Mouse (Mus musculus) ES-Bruce4 (cell line): Measurements from ENCODE around the gene Dscaml1. TPM values are rescaled to one million over a fixed set of nuclear protein-coding genes. Genes with fewer than 3 reads are reported as not detected.
A peak's percentile ranks its signal among the peaks of the same experiment; 100 is the strongest.

Experiments used
- H3K27ac ChIP-seq: 2 replicates; pipeline ENCODE4 v1.5.1; 2012; ENCODE audit warnings: low read length, inconsistent platforms; ENCODE audit not compliant: insufficient read depth
- H3K27me3 ChIP-seq: 2 replicates; pipeline ENCODE4 v1.6.1; 2012; ENCODE audit warnings: mild to moderate bottlenecking, low read length, inconsistent platforms; ENCODE audit not compliant: control insufficient read depth, poor library complexity, insufficient read depth, severe bottlenecking
- H3K36me3 ChIP-seq: 2 replicates; pipeline ENCODE4 v1.6.1; 2012; ENCODE audit warnings: inconsistent platforms, mild to moderate bottlenecking, low read length, moderate library complexity; ENCODE audit not compliant: control insufficient read depth, poor library complexity, insufficient read depth, severe bottlenecking
- H3K4me1 ChIP-seq: one replicate; pipeline ENCODE4 v1.8.1; 2011; ENCODE audit warnings: low read length; ENCODE audit not compliant: control insufficient read depth, insufficient read depth
- H3K4me3 ChIP-seq: 2 replicates; pipeline ENCODE4 v1.5.1; 2011; ENCODE audit warnings: low read depth, mild to moderate bottlenecking, low read length
- H3K9ac ChIP-seq: 2 replicates; pipeline ENCODE4 v1.6.1; 2012; ENCODE audit warnings: low read depth, mild to moderate bottlenecking, inconsistent platforms; ENCODE audit not compliant: poor library complexity, severe bottlenecking
- H3K9me3 ChIP-seq: replicated peaks from 2 replicates; pipeline ENCODE4 v1.6.1; 2012; ENCODE audit warnings: mild to moderate bottlenecking, low read length, inconsistent platforms; ENCODE audit not compliant: control insufficient read depth, poor library complexity, insufficient read depth, severe bottlenecking
- CTCF ChIP-seq: IDR thresholded peaks from one replicate; pipeline ENCODE4 v1.8.1; 2011; ENCODE audit warnings: low read depth, low read length
- EP300 ChIP-seq: IDR thresholded peaks from 2 replicates; pipeline ENCODE4 v1.6.1; 2011; ENCODE audit warnings: low read depth, low read length; ENCODE audit not compliant: insufficient read depth
- POLR2A ChIP-seq: IDR thresholded peaks from one replicate; pipeline ENCODE4 v1.8.1; 2011; ENCODE audit warnings: low read length; ENCODE audit not compliant: insufficient read depth
- polyA plus RNA-seq: library from polyadenylated mRNA; stranded (reverse); fragments of >200 nt; gene quantifications from 2 replicates; pipeline ENCODE4 v1.2.4, GENCODE M21; 2011; ENCODE audit warnings: low read depth; ENCODE audit not compliant: missing spikeins, insufficient read depth, insufficient read length

Gene Dscaml1
- polyA plus RNA-seq, 1 experiment, result 4.0 TPM

DNA sequence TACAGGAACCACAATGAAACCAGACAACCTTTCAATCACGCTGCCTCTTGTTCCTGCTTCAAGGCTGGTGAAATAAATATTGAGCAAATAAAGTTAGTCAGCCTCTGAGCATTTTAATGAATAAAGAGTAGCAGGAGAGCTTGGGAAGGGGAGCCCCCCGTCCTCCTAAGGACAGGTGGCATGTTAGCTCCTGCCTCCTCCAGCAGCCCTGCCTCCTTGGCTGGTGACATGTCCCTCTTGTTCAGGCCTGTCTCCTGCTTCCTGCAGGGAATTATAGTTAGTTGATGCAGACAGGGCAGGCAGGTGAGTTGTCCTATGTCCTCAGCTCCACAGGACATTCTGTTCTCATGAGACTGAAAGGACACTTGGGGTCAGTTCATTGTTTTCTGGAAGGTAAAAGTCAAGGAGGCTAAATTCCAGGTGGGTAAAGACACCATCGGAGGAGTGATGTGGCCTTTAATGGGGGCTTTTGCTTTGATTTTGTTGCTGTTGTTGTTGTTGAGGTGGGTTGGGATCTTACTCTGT lies 73.7 kb downstream of the Dscaml1 start:
- no peaks in the 10 kb centered on the region for H3K27me3 ChIP-seq
- no peaks in the 10 kb centered on the region for H3K36me3 ChIP-seq
- H3K9me3 ChIP-seq, result no peaks in the 10 kb centered on the region
- H3K27ac ChIP-seq, result no peak overlapping the region
- peaks cover 9% of the 10 kb centered on the region for H3K4me1 ChIP-seq
- H3K4me3 ChIP-seq, result no peak overlapping the region
- TF ChIP-seq EP300 (no peak), CTCF (no peak), POLR2A (no peak)
- H3K9ac ChIP-seq, result no peak overlapping the region

DNA sequence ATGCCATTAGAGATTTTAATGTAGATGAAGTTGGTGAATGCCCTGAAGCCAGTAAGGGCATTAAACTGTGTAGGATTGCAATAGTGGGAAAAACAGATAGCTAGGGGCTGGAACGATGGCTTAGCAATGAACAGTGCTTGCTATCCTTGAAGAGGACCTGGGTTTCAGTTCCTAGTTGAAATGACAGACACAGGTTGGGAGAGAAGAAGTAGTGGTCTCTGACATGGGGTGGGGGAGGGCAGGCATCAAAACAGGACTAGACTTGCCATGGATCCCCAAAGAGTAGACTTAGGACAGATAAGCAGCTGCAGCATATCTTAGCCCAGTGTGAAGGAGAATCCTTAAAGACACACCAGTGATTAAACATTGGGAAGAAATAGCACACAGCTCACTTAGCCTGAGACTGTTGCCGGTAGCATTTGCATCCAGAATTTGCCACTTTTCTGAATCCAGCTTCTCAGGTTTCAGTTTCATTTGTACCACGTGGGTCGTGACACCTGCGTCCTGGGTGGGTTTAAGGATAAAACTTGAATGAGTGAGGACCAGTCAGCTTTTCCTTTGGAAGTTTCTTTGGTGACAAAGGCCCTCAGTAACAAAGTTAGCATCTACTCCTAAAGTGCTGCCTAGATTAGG lies 75.0 kb downstream of the Dscaml1 start:
- Histone ChIP-seq H3K9me3 (no peaks in the 10 kb centered on the region), H3K4me1 (peaks cover 9% of the 10 kb centered on the region), H3K9ac (no peak overlapping the region), H3K36me3 (no peaks in the 10 kb centered on the region), H3K27ac (peak overlapping the region; percentile 76), H3K4me3 (no peak overlapping the region), H3K27me3 (no peaks in the 10 kb centered on the region)
- TF ChIP-seq POLR2A (no peak), EP300 (no peak), CTCF (no peak)

DNA sequence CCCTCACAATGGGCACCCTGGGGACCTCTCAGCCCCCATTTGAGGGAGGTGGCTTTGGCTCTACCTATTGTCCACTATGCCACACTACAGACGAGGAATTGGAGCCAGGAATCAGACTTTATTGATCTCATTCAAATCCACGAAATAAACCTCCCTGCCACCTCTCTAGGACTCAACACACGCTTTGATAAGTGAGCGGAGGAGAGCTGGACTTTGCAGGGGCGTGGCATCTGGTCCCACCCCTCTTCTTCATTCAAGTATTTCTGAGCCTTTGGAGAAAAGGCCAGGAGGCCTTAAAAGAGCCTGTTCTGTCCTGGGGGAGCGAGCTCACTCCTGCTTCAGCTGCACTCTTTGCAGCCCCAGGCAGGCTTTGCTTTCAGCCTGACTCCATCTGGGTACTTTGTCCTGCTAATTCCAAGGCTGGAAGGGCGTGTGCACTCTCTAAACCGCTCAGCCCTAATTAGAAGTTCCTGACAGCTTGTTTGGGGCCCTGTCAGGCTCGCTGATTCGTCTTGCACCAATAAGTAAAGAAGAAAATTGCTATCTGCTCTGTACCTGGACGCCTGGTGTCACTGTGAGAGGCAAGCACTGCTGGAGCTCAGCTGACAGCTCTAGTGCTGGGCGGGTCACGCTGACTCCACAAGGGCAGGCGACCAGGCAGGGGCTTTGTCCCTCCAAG lies 75.7 kb downstream of the Dscaml1 start:
- H3K4me3 ChIP-seq, result no peak overlapping the region

DNA sequence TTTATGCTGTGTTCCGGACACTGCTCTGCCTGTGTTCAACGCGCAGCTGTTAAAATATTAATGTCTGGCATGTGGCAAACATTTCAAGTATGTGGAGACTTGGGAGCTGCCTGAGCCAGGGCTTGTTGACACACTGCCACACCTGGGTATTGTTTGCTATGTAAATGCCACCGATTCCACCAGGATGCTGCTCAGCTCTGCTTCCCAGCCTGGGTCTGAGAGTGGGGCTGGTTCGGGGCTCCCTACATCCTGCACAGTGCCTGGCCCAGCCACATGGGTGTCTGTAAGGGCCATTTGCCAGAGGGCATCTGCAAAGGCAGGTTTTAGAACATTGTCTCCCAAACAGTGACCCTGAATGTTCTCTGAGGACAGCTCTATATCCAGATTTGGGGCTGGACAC lies 78.5 kb downstream of the Dscaml1 start:
- Histone ChIP-seq H3K27me3 (no peaks in the 10 kb centered on the region), H3K9ac (no peak overlapping the region), H3K36me3 (no peaks in the 10 kb centered on the region), H3K9me3 (no peaks in the 10 kb centered on the region), H3K4me1 (peaks cover 6% of the 10 kb centered on the region), H3K27ac (no peak overlapping the region), H3K4me3 (no peak overlapping the region)
- no peak for TF ChIP-seq POLR2A

More for the DNA sequence above, 75.7 kb downstream of the Dscaml1 start:
- no peaks in the 10 kb centered on the region for H3K36me3 ChIP-seq
- no peak overlapping the region for H3K9ac ChIP-seq
- H3K4me1 ChIP-seq, result peaks cover 9% of the 10 kb centered on the region
- H3K9me3 ChIP-seq, result no peaks in the 10 kb centered on the region
- TF ChIP-seq POLR2A (no peak), CTCF (no peak), EP300 (peak; percentile 97)
- no peaks in the 10 kb centered on the region for H3K27me3 ChIP-seq
- H3K27ac ChIP-seq, result peak overlapping the region; percentile 76

DNA sequence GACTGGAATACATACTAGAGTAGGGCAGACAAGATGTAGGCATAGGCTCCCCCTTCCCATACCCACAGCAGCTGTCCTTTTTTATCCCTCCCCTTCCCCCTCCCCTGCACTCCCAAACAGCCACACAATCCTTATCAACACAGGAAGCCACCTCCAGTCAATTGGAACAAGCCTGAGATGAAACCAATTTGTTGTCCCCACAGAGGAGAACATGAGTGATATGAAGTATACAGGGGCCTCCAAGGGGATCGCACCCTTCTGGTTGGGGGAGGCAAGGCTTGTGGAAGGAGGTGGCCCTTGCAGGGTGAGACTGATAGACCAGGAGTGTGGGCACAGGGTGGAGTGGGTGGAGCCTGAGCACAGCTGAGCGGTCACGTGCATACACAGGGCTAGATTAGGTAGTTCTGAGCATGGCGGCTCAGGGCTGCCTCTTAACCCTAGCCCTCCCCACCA lies 79.1 kb downstream of the Dscaml1 start:
- Histone ChIP-seq H3K27ac (no peak overlapping the region), H3K9me3 (no peaks in the 10 kb centered on the region), H3K9ac (no peak overlapping the region), H3K27me3 (no peaks in the 10 kb centered on the region), H3K36me3 (no peaks in the 10 kb centered on the region), H3K4me3 (no peak overlapping the region), H3K4me1 (peaks cover 5% of the 10 kb centered on the region)
- no peak for TF ChIP-seq EP300
- TF ChIP-seq CTCF, result no peak
- no peak for TF ChIP-seq POLR2A

DNA sequence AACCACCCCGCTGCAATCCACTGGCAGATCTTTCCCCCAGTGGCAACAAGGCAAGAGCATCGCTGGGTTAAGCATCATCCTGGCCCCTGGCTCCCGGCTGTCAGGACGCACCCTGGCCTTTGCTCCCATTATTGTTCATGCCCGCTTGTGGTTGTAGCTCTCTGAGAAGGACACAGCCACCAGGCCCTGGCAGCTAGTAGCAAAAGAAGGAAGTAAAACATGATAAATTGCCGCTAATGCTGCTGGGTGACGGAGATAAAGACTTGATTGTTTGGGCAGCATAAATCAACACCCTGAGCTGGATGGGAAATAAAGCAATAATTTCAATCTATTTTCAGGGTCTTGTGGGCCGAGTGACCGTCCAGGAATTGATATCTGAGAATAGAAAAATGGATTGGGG lies 81.1 kb downstream of the Dscaml1 start:
- H3K4me3 ChIP-seq, result no peak overlapping the region
- no peaks in the 10 kb centered on the region for H3K36me3 ChIP-seq
- H3K9ac ChIP-seq, result no peak overlapping the region
- H3K27me3 ChIP-seq, result no peaks in the 10 kb centered on the region
- H3K9me3 ChIP-seq, result no peaks in the 10 kb centered on the region
- TF ChIP-seq POLR2A (no peak), CTCF (no peak), EP300 (no peak)
- peaks cover 2% of the 10 kb centered on the region for H3K4me1 ChIP-seq
- H3K27ac ChIP-seq, result no peak overlapping the region
